Mouse (Mus musculus) cerebellum, adult 2 months (tissue): Measurements from ENCODE around the gene Alkbh8. TPM values are rescaled to one million over a fixed set of nuclear protein-coding genes. Genes with fewer than 3 reads are reported as not detected.
"Not testable (repeated sequence)": the region's sequence is repeated elsewhere in the genome, so short reads cannot be mapped to it uniquely, and the experiment has no call there.

Source experiments
- DNase-seq, 2 experiments: peaks; one replicate each; pipeline ENCODE4 v3.0.0; 2021
- H3K27ac ChIP-seq: fragments of 200-500 bp; 2 replicates; pipeline ENCODE4 v1.5.1; 2012; ENCODE audit warnings: low read length, control low read depth, inconsistent platforms; ENCODE audit not compliant: insufficient read depth
- H3K27me3 ChIP-seq: fragments of 200-500 bp; 2 replicates; pipeline ENCODE4 v1.6.1; 2012; ENCODE audit warnings: inconsistent platforms, mild to moderate bottlenecking, low read length, moderate library complexity; ENCODE audit not compliant: control insufficient read depth, insufficient read depth
- H3K4me1 ChIP-seq: fragments of 200-500 bp; 2 replicates; pipeline ENCODE4 v1.6.1; 2011; ENCODE audit warnings: low read length; ENCODE audit not compliant: control insufficient read depth, insufficient read depth
- H3K4me3 ChIP-seq: fragments of 200-500 bp; replicated peaks from 2 replicates; pipeline ENCODE3; 2011; ENCODE audit warnings: mild to moderate bottlenecking, low read depth, low read length, control low read depth; ENCODE audit not compliant: insufficient read depth
- CTCF ChIP-seq: fragments of 200-500 bp; IDR thresholded peaks from 2 replicates; pipeline ENCODE4 v1.5.1; 2011; ENCODE audit warnings: low read depth, mild to moderate bottlenecking, control low read depth, low read length, moderate library complexity, borderline replicate concordance; ENCODE audit not compliant: insufficient read depth
- POLR2A ChIP-seq: fragments of 200-500 bp; IDR thresholded peaks from 2 replicates; pipeline ENCODE4 v1.6.1; 2011; ENCODE audit warnings: low read length, control low read depth, borderline replicate concordance; ENCODE audit not compliant: insufficient read depth
- WGBS: fragments of 180-500 bp; shearing (Covaris S2); methylation state at CpG from one replicate; pipeline ENCODE4 v1.1.7; 2018; 5-methylcytosine and 5-hydroxymethylcytosine counted together
- polyA plus RNA-seq: library from polyadenylated mRNA; depleted of rRNA; stranded (reverse); fragments of >200 nt; gene quantifications from 2 replicates; pipeline ENCODE4 v1.2.3, GENCODE M21; 2012; rRNA removed

Gene Alkbh8
- polyA plus RNA-seq, 1 experiment: 11.1 TPM

- Histone ChIP-seq H3K27ac (no peak overlapping the region), H3K4me3 (no peak overlapping the region), H3K27me3 (no peaks in the 10 kb centered on the region), H3K4me1 (no peaks in the 10 kb centered on the region)
- no peak for DNase-seq
- TF ChIP-seq POLR2A: no peak
- no peak for TF ChIP-seq CTCF
Observed at GRCm38 (mm10) chr9:3345136-3345535, 10.2 kb downstream of the Alkbh8 start.

- Histone ChIP-seq H3K4me3 (no peak overlapping the region), H3K27me3 (no peaks in the 10 kb centered on the region), H3K27ac (no peak overlapping the region), H3K4me1 (no peaks in the 10 kb centered on the region)
- TF ChIP-seq CTCF (no peak), POLR2A (no peak)
- DNase-seq: no peak
- WGBS: 85% methylated on average over 1 of the region's 1 CpGs
Observed at GRCm38 (mm10) chr9:3345967-3346366, 11.0 kb downstream of the Alkbh8 start.

DNA sequence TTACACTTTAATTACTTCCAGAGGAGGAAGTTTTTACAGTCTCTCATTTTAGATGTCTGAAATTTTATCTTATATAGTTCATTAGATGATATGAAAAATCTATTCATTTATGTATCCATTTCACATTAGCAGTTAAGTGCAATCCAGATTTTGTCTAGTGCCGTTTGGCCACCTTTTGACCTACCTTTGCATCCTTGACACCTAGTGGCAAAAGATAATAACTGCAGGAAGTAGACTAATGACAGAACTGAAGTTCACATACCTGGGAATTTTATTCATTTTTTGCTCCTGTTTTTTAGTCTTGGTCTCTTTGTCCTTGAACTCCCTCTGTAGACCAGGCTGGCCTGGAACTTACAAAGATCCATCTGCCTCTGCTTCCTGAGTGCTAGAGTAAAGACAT lies 15.1 kb downstream of the Alkbh8 start:
- Histone ChIP-seq H3K4me3 (no peak overlapping the region), H3K27me3 (no peaks in the 10 kb centered on the region), H3K4me1 (no peaks in the 10 kb centered on the region), H3K27ac (no peak overlapping the region)
- DNase-seq: no peak
- TF ChIP-seq CTCF (no peak), POLR2A (no peak)
- 69% methylated on average over 1 of the region's 1 CpGs for whole genome bisulfite sequencing

GRCm38 (mm10) chr9:3376323-3376722 lies 41.4 kb downstream of the Alkbh8 start:
- not testable (repeated sequence) for H3K27me3 ChIP-seq, DNase-seq, H3K27ac ChIP-seq, H3K4me1 ChIP-seq, H3K4me3 ChIP-seq
- WGBS: 21% methylated on average over 1 of the region's 1 CpGs

- under 1% methylated on average over 28 of the region's 28 CpGs for WGBS
- Histone ChIP-seq H3K27me3 (no peaks in the 10 kb centered on the region), H3K27ac (no peak within 1 kb of the TSS), H3K4me1 (no peaks in the 10 kb centered on the region), H3K4me3 (peak within 1 kb of the TSS; percentile 100)
- peak; percentile 74 to 84 for DNase-seq
- peak; percentile 2; the same call in 1 of the 2 replicates for TF ChIP-seq CTCF
- peak; percentile 40; the same call in 1 of the 2 replicates for TF ChIP-seq POLR2A
Observed at GRCm38 (mm10) chr9:3403251-3404208, 68.6 kb downstream of the Alkbh8 start, which contains the start of gene Cwf19l2. Gene Cwf19l2 (plus strand): TSS chr9:3403592.

- no peak overlapping the region for H3K27ac ChIP-seq
- TF ChIP-seq POLR2A (no peak), CTCF (no peak)
- no peaks in the 10 kb centered on the region for H3K27me3 ChIP-seq
- peak overlapping the region; percentile 100 for H3K4me3 ChIP-seq
- DNase-seq: peak; percentile 30 to 47
- H3K4me1 ChIP-seq: no peaks in the 10 kb centered on the region
- WGBS: under 1% methylated on average over 13 of the region's 13 CpGs
Observed at GRCm38 (mm10) chr9:3404372-3404771, 69.4 kb downstream of the Alkbh8 start.

GRCm38 (mm10) chr9:3439555-3440300 lies 104.8 kb downstream of the Alkbh8 start:
- not testable (repeated sequence) for H3K4me1 ChIP-seq, DNase-seq, H3K27ac ChIP-seq, H3K27me3 ChIP-seq, H3K4me3 ChIP-seq
- 77% methylated on average over 6 of the region's 6 CpGs for WGBS

Other genes starting within 250 kb of the Alkbh8 start
- gene Cwf19l2, start 68.5 kb downstream of the Alkbh8 start, polyA plus RNA-seq: 6.4 and 6.6 TPM in 2 replicates
- 4.9 and 5.0 TPM in 2 replicates for gene Gucy1a2, start 197.6 kb downstream of the Alkbh8 start, polyA plus RNA-seq